Mouse (Mus musculus) cerebellum, adult 9-11 months (tissue): ENCODE measurements around the gene Fxyd3.

Source experiments
- DNase-seq: peaks from one replicate; pipeline ENCODE4 v3.0.0; 2022

The Fxyd3 gene

DNA sequence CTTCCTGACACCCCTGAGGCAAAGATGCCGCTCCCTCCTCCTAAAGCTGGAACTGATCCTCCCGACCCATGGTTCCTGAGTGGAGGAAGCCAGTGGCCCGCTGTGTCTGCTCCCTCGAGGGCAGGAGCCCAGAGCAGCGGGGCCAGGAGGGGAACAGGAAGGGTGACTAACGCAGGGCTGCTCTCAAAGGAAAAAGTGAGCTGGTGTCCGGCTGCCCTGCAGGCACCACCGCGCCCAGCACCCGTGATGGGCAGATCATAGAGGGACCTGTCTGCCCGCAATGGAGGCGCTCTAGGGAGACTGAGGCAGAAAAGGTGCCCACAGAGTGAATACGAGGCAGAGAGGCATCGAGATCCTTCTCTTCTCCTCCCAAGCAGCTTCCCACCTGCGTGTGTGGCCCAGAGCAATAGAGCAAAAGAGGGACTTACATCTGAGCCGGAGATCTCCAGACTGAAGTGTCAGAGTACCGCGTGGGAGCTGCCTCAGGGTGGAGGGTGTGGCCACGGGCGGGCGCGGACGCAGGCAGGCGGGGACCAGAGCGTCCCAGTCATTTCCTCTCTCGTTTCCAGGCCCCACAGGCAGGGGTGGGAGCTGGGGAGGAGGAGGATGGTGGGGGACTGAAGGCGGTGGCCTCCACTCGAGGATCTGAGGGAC, 34.7 kb downstream of the Fxyd3 start:
- DNase-seq: no peak

- DNase-seq: no peak
These were observed 35.5 kb downstream of the Fxyd3 start for GRCm38 (mm10) chr7:31041023-31041407.

GRCm38 (mm10) chr7:31040281-31041022, 36.1 kb downstream of the Fxyd3 start:
- no peak for DNase-seq

- no peak for DNase-seq
These were observed 37.5 kb downstream of the Fxyd3 start for GRCm38 (mm10) chr7:31039011-31039410.

DNA sequence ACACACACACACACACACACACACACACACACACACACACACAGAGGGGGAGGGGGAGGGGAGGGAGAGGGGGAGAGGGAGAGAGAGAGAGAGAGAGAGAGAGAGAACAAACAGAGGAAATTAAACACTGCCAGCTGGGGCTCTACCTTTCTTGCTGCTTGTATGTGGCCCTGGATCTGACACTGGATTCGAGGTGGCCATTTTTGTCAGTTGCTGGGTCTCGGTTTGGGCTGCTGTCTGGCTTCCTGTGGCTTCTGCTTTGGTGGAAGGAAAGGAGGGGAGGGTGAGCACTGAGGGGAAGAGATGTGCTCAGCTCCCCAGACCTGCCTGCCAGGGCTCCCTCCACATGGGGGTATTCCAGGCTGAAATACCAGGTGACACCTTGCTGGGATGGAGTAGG, 38.8 kb downstream of the Fxyd3 start:
- DNase-seq: no peak

DNA sequence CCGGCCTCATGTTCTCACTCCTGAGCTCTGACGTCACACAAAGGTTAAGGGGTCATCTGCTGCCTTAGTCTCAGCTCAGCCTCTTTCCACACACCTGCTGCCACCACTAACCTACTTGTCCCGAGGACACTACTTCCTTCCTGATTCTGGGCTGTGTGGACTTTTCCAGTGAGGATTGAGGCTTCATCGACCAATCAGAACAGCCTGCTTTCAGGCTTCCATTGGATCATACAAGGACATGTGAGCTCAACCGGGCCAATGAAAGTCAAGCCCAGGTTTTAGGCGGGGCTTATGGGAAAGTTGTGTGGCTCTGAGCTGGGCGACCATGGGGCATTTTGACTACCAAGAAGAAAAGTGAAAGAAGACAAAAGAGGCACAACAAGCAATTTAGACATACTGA, 39.6 kb downstream of the Fxyd3 start:
- DNase-seq: no peak

- no peak for DNase-seq
These were observed 41.2 kb downstream of the Fxyd3 start for GRCm38 (mm10) chr7:31035291-31035690.

- DNase-seq: no peak
These were observed 41.7 kb downstream of the Fxyd3 start for GRCm38 (mm10) chr7:31034789-31035188.

DNA sequence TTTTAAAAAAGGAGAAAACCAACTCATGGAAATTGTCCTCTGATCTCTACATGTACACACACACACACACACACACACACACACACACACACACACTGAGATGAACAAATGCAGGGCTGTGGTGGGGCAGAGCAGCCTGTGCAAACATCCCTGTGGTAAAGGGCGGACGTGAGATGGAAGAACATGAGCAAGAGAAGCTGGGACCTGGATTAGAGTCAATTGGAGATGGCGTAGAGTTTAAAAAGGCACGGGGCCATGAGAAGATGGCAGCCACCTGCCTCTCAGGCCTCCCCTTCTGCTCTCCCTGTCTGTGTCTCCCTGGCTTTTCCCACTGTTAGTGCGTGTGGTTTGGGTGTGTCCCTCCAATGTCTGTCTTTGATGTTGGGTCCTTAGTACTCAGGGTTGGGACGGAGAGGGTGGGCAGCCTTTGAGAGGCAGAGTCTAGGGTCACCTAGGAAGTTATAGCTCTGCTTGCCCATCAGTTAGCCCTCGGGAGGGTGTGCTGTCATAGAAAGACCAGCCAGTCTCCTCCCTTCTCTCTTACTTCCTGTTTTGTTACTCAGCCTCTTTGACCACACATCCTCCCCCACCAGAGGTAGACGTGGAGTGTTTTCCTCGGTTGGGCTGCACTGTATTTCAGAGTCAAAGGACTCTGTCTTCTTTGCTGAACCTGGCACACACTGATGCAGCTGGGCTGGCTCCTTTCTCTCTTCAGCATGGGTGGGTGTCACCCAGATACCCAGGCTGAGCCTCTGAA, 42.9 kb downstream of the Fxyd3 start:
- no peak for DNase-seq

DNA sequence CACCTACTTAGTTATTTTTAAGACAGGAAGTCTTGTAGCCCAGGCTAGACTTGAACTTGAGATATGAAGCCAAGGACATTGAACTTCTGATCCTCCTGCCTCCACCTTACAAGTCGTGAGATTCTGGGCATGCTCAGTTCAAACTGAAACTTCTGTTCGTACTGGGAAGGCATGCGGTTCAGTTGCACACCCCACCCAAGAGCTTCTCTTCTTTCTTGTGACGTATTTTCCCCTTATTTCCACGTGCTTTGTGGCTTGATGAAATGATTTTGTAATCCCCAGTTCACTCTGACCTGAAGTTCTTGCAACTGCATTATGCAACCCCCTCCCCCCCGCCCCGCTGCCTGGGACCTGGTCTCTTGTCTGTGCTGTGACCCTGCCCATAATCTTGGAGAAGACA, 44.8 kb downstream of the Fxyd3 start:
- no peak for DNase-seq

DNA sequence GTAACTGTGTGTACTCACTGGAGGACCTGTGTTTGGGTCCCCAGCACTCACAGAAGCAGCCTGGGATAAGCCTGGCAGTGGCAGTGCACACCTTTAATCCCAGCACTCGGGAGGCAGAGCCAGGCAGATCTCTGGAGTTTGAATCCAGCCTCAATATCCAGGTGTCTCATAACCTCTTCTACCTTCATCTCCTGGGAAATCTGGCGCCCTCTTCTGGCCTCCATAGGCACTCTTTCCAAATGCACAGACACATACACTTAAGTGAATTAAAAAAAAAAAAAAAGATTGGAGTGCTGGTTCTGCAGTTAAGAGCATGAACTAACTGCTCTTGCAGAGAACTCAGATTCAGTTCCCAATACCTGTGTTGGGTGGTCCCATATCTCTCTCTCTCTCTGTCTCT, 45.8 kb downstream of the Fxyd3 start:
- DNase-seq: no peak

- no peak for DNase-seq
These were observed 47.9 kb downstream of the Fxyd3 start for GRCm38 (mm10) chr7:31028609-31029008.
